Comparison of ENCODE assay signal across 8 mouse cellular contexts in the genomic region with DNA sequence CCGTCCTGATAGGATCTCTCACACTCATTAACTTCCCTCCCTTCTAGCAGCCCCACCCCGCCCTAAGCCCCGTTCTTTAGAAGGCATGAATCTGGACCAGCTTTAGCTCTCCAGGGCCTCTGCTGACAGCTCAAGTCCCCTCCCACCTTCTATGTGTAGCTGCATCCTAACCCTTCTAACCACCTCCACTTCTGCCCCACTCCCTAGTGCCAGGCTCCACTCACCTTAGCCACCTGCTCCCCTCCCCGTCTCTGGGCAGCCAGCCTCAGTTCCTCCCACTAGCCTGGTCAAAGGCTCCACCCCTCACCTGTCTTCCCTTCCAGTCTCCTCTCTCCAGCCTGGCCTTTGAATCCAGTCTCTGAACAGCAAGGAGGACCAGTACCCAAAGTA. TPM values are rescaled to one million over a fixed set of nuclear protein-coding genes. Genes with fewer than 3 reads are reported as not detected.
DNase-seq lines count a peak whose midpoint lies in the region; ATAC-seq and TF ChIP-seq lines count a peak whose summit lies in the region.

No protein-coding gene starts in this region.

- no peak for TF ChIP-seq CTCF in cerebellum, adult 2 months (IDR thresholded peaks at IDR 0.05; ENCODE audit: borderline replicate concordance, insufficient read depth, low read depth, low read length)
- no peak for TF ChIP-seq CTCF in left cerebral cortex, adult 2 months (IDR thresholded peaks at IDR 0.05)

- no peaks in the 10 kb centered on the region for H3K27me3 ChIP-seq in cerebellum, adult 2 months (ENCODE audit: control insufficient read depth, insufficient read depth, low read length)
- no peaks in the 10 kb centered on the region for H3K27me3 ChIP-seq in hindbrain, embryonic 15.5 days
- H3K27me3 ChIP-seq in midbrain, embryonic 13.5 days = no peaks in the 10 kb centered on the region

- peak overlapping the region; percentile 88 for H3K4me3 ChIP-seq in cerebellum, adult 2 months (replicated peaks; ENCODE audit: insufficient read depth, low read depth, low read length)
- H3K4me3 ChIP-seq in left cerebral cortex, adult 2 months = peak overlapping the region; percentile 85
- no peak overlapping the region for H3K4me3 ChIP-seq in hindbrain, embryonic 15.5 days
- H3K4me3 ChIP-seq in midbrain, embryonic 13.5 days (replicated peaks) = no peak overlapping the region

- no peak for ATAC-seq in hindbrain, embryonic 15.5 days (ENCODE audit: low FRiP score, low read depth)
- ATAC-seq in midbrain, embryonic 13.5 days = no peak

- no peaks in the 10 kb centered on the region for H3K9me3 ChIP-seq in hindbrain, embryonic 15.5 days
- H3K9me3 ChIP-seq in midbrain, embryonic 13.5 days = no peaks in the 10 kb centered on the region

- peaks cover 21% of the 10 kb centered on the region for H3K36me3 ChIP-seq in hindbrain, embryonic 15.5 days
- peaks cover 44% of the 10 kb centered on the region for H3K36me3 ChIP-seq in midbrain, embryonic 13.5 days

- no peak overlapping the region for H3K9ac ChIP-seq in hindbrain, embryonic 15.5 days
- H3K9ac ChIP-seq in midbrain, embryonic 13.5 days (replicated peaks) = peak overlapping the region; percentile 79

- peaks cover 56% of the 10 kb centered on the region for H3K4me1 ChIP-seq in cerebellum, adult 2 months (ENCODE audit: control insufficient read depth, insufficient read depth, low read length)
- H3K4me1 ChIP-seq in hindbrain, embryonic 15.5 days (replicated peaks) = peaks cover 37% of the 10 kb centered on the region
- H3K4me1 ChIP-seq in midbrain, embryonic 13.5 days (replicated peaks) = peaks cover 33% of the 10 kb centered on the region

- intact Hi-C loops in left cerebral cortex, adult 2 months (cut with DNase I) = no loop called here
- intact Hi-C loops in left cerebral cortex, postnatal 10 days (cut with DNase I) = no loop called here

- H3K27ac ChIP-seq in cerebellum, adult 2 months (ENCODE audit: insufficient read depth, low read length) = peak overlapping the region; percentile 71
- peak overlapping the region; percentile 98 for H3K27ac ChIP-seq in left cerebral cortex, adult 2 months
- no peak overlapping the region for H3K27ac ChIP-seq in hindbrain, embryonic 15.5 days (replicated peaks)
- H3K27ac ChIP-seq in midbrain, embryonic 13.5 days = no peak overlapping the region

- DNase-seq in cerebellum, adult 2 months = peak; percentile 38 to 45
- DNase-seq in cerebellum, postnatal 4 days (ENCODE audit: low spot score in 2 of 2) = no peak
- DNase-seq in left cerebral cortex, adult 2 months (ENCODE audit: extremely low spot score in 1 of 2, low spot score in 2 of 2) = no peak
- no peak for DNase-seq in left cerebral cortex, postnatal 10 days (ENCODE audit: extremely low spot score in 1 of 2, low spot score in 2 of 2)
- DNase-seq in layer of hippocampus, postnatal 10 days (ENCODE audit: low spot score in 2 of 2) = no peak
- DNase-seq in retina, embryonic 14.5 days (ENCODE audit: low spot score) = no peak

- peak overlapping the region; percentile 81; the same call in 1 of the 2 replicates for H3K4me2 ChIP-seq in hindbrain, embryonic 15.5 days
- no peak overlapping the region for H3K4me2 ChIP-seq in midbrain, embryonic 13.5 days (replicated peaks)

- 33% methylated on average over 4 of the region's 4 CpGs for WGBS in cerebellum, adult 2 months
- 83% methylated on average over 4 of the region's 4 CpGs for WGBS in hindbrain, embryonic 15.5 days
- WGBS in midbrain, embryonic 13.5 days = 77% methylated on average over 4 of the region's 4 CpGs

- TF ChIP-seq POLR2A in cerebellum, adult 2 months (IDR thresholded peaks at IDR 0.05; ENCODE audit: borderline replicate concordance, insufficient read depth, low read length) = no peak

RNA-seq across cellular contexts. Expression of gene Ppp5c, which starts 2.2 kb away (rescaled TPM):
- polyA plus RNA-seq in cerebellum, adult 2 months (2012; rRNA removed) = 306 and 336 TPM in 2 replicates
- 100 to 1,000 TPM; 163 to 168 TPM for total RNA-seq in left cerebral cortex, adult 2 months (2021)
- total RNA-seq in left cerebral cortex, postnatal 10 days (2021) = 100 to 1,000 TPM; 157 to 162 TPM
- polyA plus RNA-seq in hindbrain, embryonic 15.5 days (2015; fragmentation: Nextera tagmentation; extraction: Ambion mirVana) = 125 and 136 TPM in 2 replicates
- 108 and 110 TPM in 2 replicates for polyA plus RNA-seq in midbrain, embryonic 13.5 days (2015; fragmentation: Nextera tagmentation; extraction: Ambion mirVana)
- total RNA-seq in layer of hippocampus, postnatal 10 days (2021) = 100 to 1,000 TPM; 142 to 148 TPM

RNA-seq across cellular contexts. Expression of gene Ccdc8, which starts 33.0 kb away (rescaled TPM):
- polyA plus RNA-seq in cerebellum, adult 2 months (2012; rRNA removed) = 0.87 and 1.2 TPM in 2 replicates
- total RNA-seq in left cerebral cortex, adult 2 months (2021) = 1 to 10 TPM; 2.2 to 2.4 TPM
- 1 to 10 TPM; 3.0 to 3.3 TPM for total RNA-seq in left cerebral cortex, postnatal 10 days (2021)
- 7.4 and 7.7 TPM in 2 replicates for polyA plus RNA-seq in hindbrain, embryonic 15.5 days (2015; fragmentation: Nextera tagmentation; extraction: Ambion mirVana)
- 5.6 and 5.9 TPM in 2 replicates for polyA plus RNA-seq in midbrain, embryonic 13.5 days (2015; fragmentation: Nextera tagmentation; extraction: Ambion mirVana)
- 1 to 10 TPM; 3.7 to 4.4 TPM for total RNA-seq in layer of hippocampus, postnatal 10 days (2021)

RNA-seq across cellular contexts. Expression of gene Hif3a, which starts 36.7 kb away (rescaled TPM):
- polyA plus RNA-seq in cerebellum, adult 2 months (2012; rRNA removed) = 2.1 and 4.2 TPM in 2 replicates
- 10 to 100 TPM; 12.1 to 12.8 TPM for total RNA-seq in left cerebral cortex, adult 2 months (2021)
- 10 to 100 TPM in 1 of 2 experiments, 1 to 10 TPM in 1; 6.5 to 16.9 TPM for total RNA-seq in left cerebral cortex, postnatal 10 days (2021)
- polyA plus RNA-seq in hindbrain, embryonic 15.5 days (2015; fragmentation: Nextera tagmentation; extraction: Ambion mirVana) = 5.4 and 6.9 TPM in 2 replicates
- polyA plus RNA-seq in midbrain, embryonic 13.5 days (2015; fragmentation: Nextera tagmentation; extraction: Ambion mirVana) = 2.0 and 2.4 TPM in 2 replicates
- 10 to 100 TPM in 1 of 2 experiments, 1 to 10 TPM in 1; 7.4 to 10.1 TPM for total RNA-seq in layer of hippocampus, postnatal 10 days (2021)

RNA-seq across cellular contexts. Expression of gene Gm42372, which starts 42.6 kb away (rescaled TPM):
- polyA plus RNA-seq in cerebellum, adult 2 months (2012; rRNA removed) = 33.2 and 34.4 TPM in 2 replicates
- 10 to 100 TPM; 62.3 to 67.7 TPM for total RNA-seq in left cerebral cortex, adult 2 months (2021)
- 10 to 100 TPM; 52.6 to 57.6 TPM for total RNA-seq in left cerebral cortex, postnatal 10 days (2021)
- 5.9 and 6.0 TPM in 2 replicates for polyA plus RNA-seq in hindbrain, embryonic 15.5 days (2015; fragmentation: Nextera tagmentation; extraction: Ambion mirVana)
- 3.4 and 4.3 TPM in 2 replicates for polyA plus RNA-seq in midbrain, embryonic 13.5 days (2015; fragmentation: Nextera tagmentation; extraction: Ambion mirVana)
- 10 to 100 TPM; 42.9 to 44.8 TPM for total RNA-seq in layer of hippocampus, postnatal 10 days (2021)

RNA-seq across cellular contexts. Expression of gene Psg16, which starts 48.3 kb away (rescaled TPM):
- 20.8 and 22.0 TPM in 2 replicates for polyA plus RNA-seq in cerebellum, adult 2 months (2012; rRNA removed)
- 1 to 10 TPM; 3.6 to 5.6 TPM for total RNA-seq in left cerebral cortex, adult 2 months (2021)
- 1 to 10 TPM; 5.6 to 6.1 TPM for total RNA-seq in left cerebral cortex, postnatal 10 days (2021)
- 4.2 and 4.7 TPM in 2 replicates for polyA plus RNA-seq in hindbrain, embryonic 15.5 days (2015; fragmentation: Nextera tagmentation; extraction: Ambion mirVana)
- polyA plus RNA-seq in midbrain, embryonic 13.5 days (2015; fragmentation: Nextera tagmentation; extraction: Ambion mirVana) = 1.2 and 1.5 TPM in 2 replicates
- total RNA-seq in layer of hippocampus, postnatal 10 days (2021) = 1 to 10 TPM; 4.1 to 5.0 TPM

Comparison
In these comparisons a context has a peak if more than half of its experiments do, and no peak if none do; other contexts are left out.
1. DNase-seq: peak in cerebellum, adult 2 months (2 of 2); none in cerebellum, postnatal 4 days (0 of 2), left cerebral cortex, adult 2 months (0 of 2), left cerebral cortex, postnatal 10 days (0 of 2), layer of hippocampus, postnatal 10 days (0 of 2) and retina, embryonic 14.5 days (single experiment).
2. H3K27ac ChIP-seq: peak in cerebellum, adult 2 months (single experiment) and left cerebral cortex, adult 2 months (single experiment); none in hindbrain, embryonic 15.5 days (single experiment) and midbrain, embryonic 13.5 days (single experiment).
3. H3K4me3 ChIP-seq: peak in cerebellum, adult 2 months (single experiment) and left cerebral cortex, adult 2 months (single experiment); none in hindbrain, embryonic 15.5 days (single experiment) and midbrain, embryonic 13.5 days (single experiment).